Mouse (Mus musculus) heart, postnatal 0 days (tissue): ENCODE data around the gene R3hcc1l.

Experiments used
- CTCF ChIP-seq: IDR thresholded peaks from 2 replicates; pipeline ENCODE4 v1.5.1; 2016; ENCODE audit warnings: antibody characterized with exemption, control low read depth, low read depth
- EP300 ChIP-seq: IDR thresholded peaks from 2 replicates; pipeline ENCODE4 v1.6.1; 2016; ENCODE audit warnings: antibody characterized with exemption, low read depth

DNA sequence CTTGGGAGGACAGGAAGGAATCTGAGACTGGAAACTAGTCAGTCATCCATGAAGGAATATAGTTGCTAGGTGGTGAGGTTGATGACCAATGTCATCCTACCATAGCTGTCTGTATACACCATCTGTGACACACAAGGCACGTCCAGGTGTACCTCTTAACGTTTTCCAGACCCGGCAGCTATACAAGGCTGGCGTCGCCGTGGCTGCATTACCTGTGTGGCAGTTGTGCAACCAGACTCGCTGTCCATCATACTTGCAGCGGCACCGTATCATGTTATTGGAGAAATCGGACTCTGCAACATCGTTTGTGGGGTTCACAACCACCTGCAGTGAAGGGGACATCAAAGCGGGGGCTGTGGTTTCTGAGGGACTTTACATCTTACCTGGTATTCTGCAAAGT, 78.7 kb downstream of the R3hcc1l start:
- TF ChIP-seq CTCF (no peak), EP300 (no peak)
